Mouse (Mus musculus) neutrophil, adult 5-6 weeks (primary cell): ENCODE data around the gene Cdc7. TPM values are rescaled to one million over a fixed set of nuclear protein-coding genes. Genes with fewer than 3 reads are reported as not detected.
A peak's percentile ranks its signal among the peaks of the same experiment; 100 is the strongest.
"Not testable (repeated sequence)": the region's sequence is repeated elsewhere in the genome, so short reads cannot be mapped to it uniquely, and the experiment has no call there.

Experiments used
- ATAC-seq: fragments of 151-379, 151-347 bp; 2 replicates; pipeline ENCODE4 v1.8.0; 2017; ENCODE audit warnings: mild to moderate bottlenecking, moderate TSS enrichment; ENCODE audit not compliant: insufficient number of reproducible peaks, poor library complexity, low FRiP score, severe bottlenecking; ENCODE audit errors: extremely low read depth
- total RNA-seq: library from RNA; stranded (forward); fragments of 200-1000 nt; gene quantifications from 2 replicates; pipeline ENCODE4 v1.2.3, GENCODE M21; 2017

The Cdc7 gene
- total RNA-seq = 10.8 and 18.7 TPM in 2 replicates

DNA sequence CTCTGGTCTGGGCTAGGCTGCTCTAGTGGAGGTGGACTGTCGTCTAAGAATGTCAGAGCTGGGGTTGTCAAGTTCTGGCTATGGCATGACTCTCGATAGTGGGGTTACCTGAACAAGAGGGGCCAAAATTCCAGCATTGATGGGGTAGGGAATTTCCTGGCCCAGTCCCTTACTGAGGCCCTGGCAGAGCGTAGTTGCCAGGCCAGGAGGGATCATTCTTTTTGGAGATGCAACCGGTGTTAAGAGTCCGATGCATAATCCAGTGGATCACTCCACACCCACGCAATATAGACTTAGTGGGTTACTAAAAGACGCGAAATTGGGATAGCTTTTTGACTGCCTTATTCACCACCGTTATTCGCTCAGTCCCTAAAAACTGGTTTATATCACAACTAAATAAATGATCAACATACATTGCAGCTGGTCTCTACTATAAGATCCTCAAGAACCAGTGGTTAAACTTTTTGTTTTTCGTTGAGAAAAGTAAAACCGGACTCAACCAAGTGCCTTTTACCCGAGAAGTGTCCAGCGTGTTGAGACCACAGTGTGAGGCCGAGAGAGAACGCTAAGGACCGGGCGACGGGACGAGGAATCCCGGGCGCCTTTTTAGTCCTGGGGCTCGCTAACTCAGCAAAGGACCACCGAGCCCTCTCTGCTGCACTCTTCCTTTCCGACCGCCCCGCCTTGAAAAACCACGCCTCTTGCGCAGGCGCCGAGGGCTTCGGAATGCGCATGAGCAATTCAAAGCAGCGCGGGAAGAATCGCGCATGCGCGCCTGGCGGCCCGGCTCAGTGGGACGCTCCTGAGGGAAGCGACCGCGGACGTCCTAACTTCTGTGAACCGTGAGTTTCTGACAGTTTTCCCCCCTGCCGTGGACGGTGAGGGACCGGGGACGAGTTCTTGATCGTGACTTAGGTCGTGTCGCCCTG lies at the start of gene Cdc7:
Gene Cdc7, plus strand, starts transcription at position 739 of the 929 bp plus-strand sequence.
- ATAC-seq = peak; percentile 75

- no peak for ATAC-seq
Measured at GRCm38 (mm10) chr5:106919315-106919714, 44.8 kb upstream of the Cdc7 start.

- ATAC-seq = no peak
Measured at GRCm38 (mm10) chr5:106925488-106926368, 38.4 kb upstream of the Cdc7 start, which contains the start of gene Hfm1. Hfm1 (minus strand) TSS chr5:106926321.

GRCm38 (mm10) chr5:106926369-106926686 lies 37.8 kb upstream of the Cdc7 start:
- no peak for ATAC-seq

GRCm38 (mm10) chr5:106927996-106928395 lies 36.1 kb upstream of the Cdc7 start:
- ATAC-seq = no peak

- ATAC-seq = no peak
Measured at GRCm38 (mm10) chr5:106946342-106946741, 17.8 kb upstream of the Cdc7 start.

DNA sequence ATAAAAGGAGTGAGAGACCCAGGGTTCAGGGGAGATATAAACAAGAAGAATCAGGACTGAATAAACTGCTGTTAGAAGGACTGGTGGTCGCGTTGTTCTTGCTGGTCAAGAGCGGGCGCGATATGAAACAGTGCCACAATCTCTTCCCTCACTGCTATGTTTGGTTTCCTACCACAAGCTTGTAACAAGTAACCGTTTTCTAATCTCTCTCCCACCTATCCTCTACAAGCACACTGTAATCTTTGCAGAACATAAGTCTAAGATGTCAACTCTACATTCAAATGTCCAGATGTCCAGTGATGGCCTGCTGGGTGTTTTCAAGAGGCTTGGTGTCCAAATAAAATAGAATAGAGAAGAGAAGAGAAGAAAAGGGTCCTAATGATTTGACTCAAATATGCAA lies 15.4 kb upstream of the Cdc7 start:
- ATAC-seq = no peak

DNA sequence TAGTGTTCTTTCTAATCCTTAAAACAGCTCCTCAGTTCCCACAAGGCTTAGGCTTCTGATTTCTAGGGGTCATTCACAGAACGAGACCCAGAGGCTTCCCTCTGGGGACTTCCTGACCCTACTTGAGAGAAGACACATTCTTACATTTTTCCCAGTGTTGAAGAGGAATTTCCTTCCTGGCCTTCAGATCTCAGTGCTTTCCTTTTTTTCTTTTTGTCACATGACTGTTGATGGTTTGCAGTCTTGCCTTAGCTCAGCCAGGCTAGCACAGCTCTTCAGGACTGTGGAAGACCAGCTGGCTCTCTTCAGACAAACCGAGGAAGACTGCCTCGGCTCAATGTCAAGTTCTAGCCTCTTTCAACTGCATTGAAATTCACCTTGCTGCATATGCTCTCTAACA lies 7.7 kb upstream of the Cdc7 start:
- ATAC-seq = no peak

DNA sequence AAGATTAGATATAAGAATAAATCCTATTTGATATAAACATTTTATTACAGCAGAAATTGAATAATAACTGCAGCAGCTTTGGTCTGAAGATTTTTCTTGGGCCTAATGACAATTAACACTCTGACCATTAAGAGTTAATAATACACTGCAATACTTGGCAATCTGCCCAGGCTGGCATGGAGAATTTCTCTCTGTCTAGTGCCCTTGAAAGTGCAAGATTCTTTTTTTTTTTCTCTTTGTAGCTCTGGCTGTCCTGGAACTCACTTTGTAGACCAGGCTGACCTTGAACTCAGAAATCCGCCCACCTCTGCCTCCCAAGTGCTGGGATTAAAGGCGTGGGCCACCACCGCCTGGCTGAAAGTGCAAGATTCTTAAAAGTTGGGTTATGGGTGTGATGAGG lies 5.1 kb upstream of the Cdc7 start:
- no peak for ATAC-seq

- no peak for ATAC-seq
Measured at GRCm38 (mm10) chr5:106960451-106960850, 3.7 kb upstream of the Cdc7 start.

DNA sequence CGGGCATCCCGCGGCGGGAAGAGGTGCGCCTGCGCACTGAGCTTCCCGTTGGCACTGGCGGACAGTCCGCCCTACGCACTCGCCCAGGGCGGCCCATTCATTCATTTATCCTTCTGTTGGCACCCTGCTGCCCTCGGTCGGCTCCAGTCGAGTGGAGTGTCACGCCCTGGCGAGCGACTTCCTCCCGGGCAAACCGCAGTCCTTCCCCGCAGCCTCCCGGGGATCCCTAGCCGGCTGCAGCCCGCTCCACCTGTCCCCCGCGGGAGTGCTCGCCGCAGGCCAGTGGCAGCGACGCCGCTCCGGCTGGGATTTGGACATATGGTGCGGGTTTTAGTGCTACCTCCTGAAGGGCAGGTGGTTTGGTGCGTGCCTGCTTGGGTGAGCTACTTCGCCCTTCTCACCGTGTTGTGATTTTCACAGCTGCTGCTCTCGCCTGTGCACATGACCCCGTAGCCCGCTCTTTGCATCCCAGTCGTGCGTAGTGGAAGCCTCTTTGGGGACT lies 442 bp downstream of the Cdc7 start:
- ATAC-seq = peak; percentile 54

DNA sequence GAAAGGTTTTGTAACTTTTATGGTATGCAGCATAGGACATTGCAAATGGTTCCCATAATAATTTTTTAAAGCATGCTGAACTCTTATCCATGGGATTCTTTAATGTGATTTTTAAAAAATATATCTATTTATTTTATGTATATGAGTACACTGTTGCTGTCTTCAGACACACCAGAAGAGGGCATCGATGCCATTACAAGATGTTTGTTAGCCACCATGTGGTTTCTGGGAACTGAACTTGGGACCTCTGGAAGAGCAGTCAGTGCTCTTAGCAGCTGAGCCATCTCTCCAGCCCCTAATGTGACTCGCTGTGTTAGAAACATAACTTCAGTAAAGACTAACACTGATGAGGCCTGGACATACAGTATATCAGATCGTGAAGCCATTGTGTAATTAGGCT lies 2.3 kb downstream of the Cdc7 start:
- ATAC-seq = no peak

DNA sequence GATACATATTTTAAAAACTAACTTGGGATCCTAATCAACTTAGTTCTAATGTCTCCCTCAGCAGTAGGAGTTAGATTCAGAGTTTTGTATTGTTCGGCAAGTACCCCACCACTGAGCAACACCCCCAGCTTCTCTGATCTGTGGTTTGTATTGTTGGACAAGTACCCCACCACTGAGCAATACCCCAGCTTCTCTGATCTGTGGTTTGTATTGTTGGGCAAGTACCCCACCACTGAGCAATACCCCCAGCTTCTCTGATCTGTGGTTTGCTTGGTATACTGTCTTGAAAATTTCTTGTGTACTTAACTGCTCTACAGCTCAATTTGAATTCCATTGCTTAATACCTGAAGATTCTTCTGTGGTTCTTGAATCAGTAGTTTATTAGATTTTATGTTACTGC lies 3.5 kb downstream of the Cdc7 start:
- no peak for ATAC-seq

DNA sequence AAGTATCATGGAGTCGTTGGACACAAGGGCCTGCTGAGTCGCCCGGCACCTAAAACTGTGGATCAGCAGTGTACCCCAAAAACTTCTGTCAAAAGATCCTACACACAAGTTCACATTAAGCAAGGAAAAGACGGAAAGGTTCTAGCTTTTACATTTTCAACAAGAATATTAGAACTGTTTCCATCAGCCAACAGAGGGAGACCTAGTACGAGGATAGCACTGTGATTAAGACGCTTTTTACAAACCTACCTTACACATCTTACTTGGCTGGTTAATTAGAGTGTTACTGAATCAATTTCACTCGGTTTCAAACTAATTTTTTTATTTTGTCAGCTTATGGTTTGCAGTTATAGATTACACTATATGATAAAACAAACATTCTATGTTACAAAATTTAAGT lies 9.8 kb downstream of the Cdc7 start:
- ATAC-seq = no peak

DNA sequence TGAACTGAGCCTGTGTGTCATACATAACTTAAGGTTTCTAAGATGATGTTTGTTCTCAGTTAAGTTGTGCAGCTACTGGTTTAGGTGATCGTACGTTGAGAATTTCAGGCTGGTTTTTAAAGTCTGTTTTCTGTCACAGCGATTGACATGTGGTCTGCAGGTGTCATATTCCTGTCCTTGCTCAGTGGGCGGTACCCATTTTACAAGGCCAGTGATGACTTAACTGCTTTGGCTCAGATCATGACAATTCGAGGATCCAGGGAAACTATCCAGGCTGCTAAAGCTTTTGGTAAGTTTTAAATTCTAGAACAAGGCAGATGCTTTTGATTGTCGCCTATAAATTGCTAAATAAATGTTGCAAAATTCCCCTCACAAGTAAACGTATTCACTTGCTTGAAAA lies 15.0 kb downstream of the Cdc7 start:
- no peak for ATAC-seq

GRCm38 (mm10) chr5:106982298-106982952 lies 18.3 kb downstream of the Cdc7 start:
- ATAC-seq = 0 out of 2 replicates have a peak, but pooled peaks have one; percentile 30

GRCm38 (mm10) chr5:106984934-106985333 lies 20.8 kb downstream of the Cdc7 start:
- not testable (repeated sequence) for ATAC-seq

DNA sequence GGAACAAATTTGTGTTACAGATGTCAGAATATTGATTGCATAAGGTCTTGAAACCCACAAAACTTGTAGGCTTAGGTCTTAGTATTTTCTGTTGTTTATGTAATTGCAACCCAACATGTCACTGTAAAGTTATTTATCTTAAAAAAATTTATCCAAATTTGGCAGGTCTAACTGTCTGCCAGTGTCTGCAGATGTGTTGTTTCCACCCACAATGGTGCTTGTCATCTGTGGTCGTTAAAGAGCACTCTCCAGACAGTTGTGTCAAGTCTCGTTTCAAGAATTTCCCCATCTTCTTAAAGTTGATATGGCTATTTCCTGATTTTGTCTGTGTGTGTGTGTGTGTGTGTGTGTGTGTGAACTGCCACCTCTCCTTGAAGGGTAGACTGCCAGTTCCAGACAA lies 21.5 kb downstream of the Cdc7 start:
- no peak for ATAC-seq

GRCm38 (mm10) chr5:106989181-106989580 lies 25.1 kb downstream of the Cdc7 start:
- no peak for ATAC-seq
